Mouse (Mus musculus): ENCODE data around the gene Myog. TPM values are rescaled to one million over a fixed set of nuclear protein-coding genes. Genes with fewer than 3 reads are reported as not detected.

Myog gene
- polyA plus RNA-seq, 1 experiment from 2014 or later: not detected

- 81% methylated on average over 7 of the region's 7 CpGs for WGBS
- DNase-seq: no peak
Measured at GRCm38 (mm10) chr1:134276823-134277222, 13.0 kb upstream of the Myog start.

GRCm38 (mm10) chr1:134280174-134280573 is 9.6 kb upstream of the Myog start:
- no peak for ATAC-seq (ENCODE audit: low FRiP score, low TSS enrichment)
- H3K9ac ChIP-seq (replicated peaks; ENCODE audit: low read length): no peak overlapping the region
- no peaks in the 10 kb centered on the region for H3K4me1 ChIP-seq (ENCODE audit: control insufficient read depth, insufficient read depth, low read length)
- H3K4me3 ChIP-seq (replicated peaks; ENCODE audit: low read depth, low read length): no peak overlapping the region
- no peaks in the 10 kb centered on the region for H3K9me3 ChIP-seq (ENCODE audit: control insufficient read depth, low read length)
- 86% methylated on average over 5 of the region's 5 CpGs for WGBS
- no peak for DNase-seq
- no peak overlapping the region for H3K4me2 ChIP-seq (ENCODE audit: low read length)
- H3K27ac ChIP-seq (replicated peaks; ENCODE audit: low read depth, low read length): no peak overlapping the region
- H3K27me3 ChIP-seq (ENCODE audit: control insufficient read depth, insufficient read depth, low read length): no peaks in the 10 kb centered on the region
- H3K36me3 ChIP-seq (ENCODE audit: control insufficient read depth, insufficient read depth, low read length): no peaks in the 10 kb centered on the region

More at GRCm38 (mm10) chr1:134276823-134277222, 13.0 kb upstream of the Myog start:
- Histone ChIP-seq H3K27ac (replicated peaks; ENCODE audit: low read depth, low read length) (no peak overlapping the region), H3K4me3 (replicated peaks; ENCODE audit: low read depth, low read length) (no peak overlapping the region), H3K27me3 (ENCODE audit: control insufficient read depth, insufficient read depth, low read length) (no peaks in the 10 kb centered on the region), H3K9ac (replicated peaks; ENCODE audit: low read length) (no peak overlapping the region), H3K9me3 (ENCODE audit: control insufficient read depth, low read length) (no peaks in the 10 kb centered on the region), H3K4me2 (ENCODE audit: low read length) (no peak overlapping the region), H3K36me3 (ENCODE audit: control insufficient read depth, insufficient read depth, low read length) (no peaks in the 10 kb centered on the region), H3K4me1 (ENCODE audit: control insufficient read depth, insufficient read depth, low read length) (no peaks in the 10 kb centered on the region)
- ATAC-seq (ENCODE audit: low FRiP score, low TSS enrichment): no peak

- 69% methylated on average over 4 of the region's 4 CpGs for WGBS
- no peak overlapping the region for H3K9ac ChIP-seq (replicated peaks; ENCODE audit: low read length)
Measured at GRCm38 (mm10) chr1:134281563-134281962, 8.2 kb upstream of the Myog start.

GRCm38 (mm10) chr1:134282342-134282741 is 7.4 kb upstream of the Myog start:
- DNase-seq (no peak), ATAC-seq (ENCODE audit: low FRiP score, low TSS enrichment) (no peak)
- WGBS: 88% methylated on average over 3 of the region's 3 CpGs
- Histone ChIP-seq H3K4me3 (replicated peaks; ENCODE audit: low read depth, low read length) (no peak overlapping the region), H3K9ac (replicated peaks; ENCODE audit: low read length) (no peak overlapping the region), H3K27me3 (ENCODE audit: control insufficient read depth, insufficient read depth, low read length) (no peaks in the 10 kb centered on the region), H3K4me2 (ENCODE audit: low read length) (no peak overlapping the region), H3K4me1 (ENCODE audit: control insufficient read depth, insufficient read depth, low read length) (no peaks in the 10 kb centered on the region), H3K36me3 (ENCODE audit: control insufficient read depth, insufficient read depth, low read length) (no peaks in the 10 kb centered on the region), H3K27ac (replicated peaks; ENCODE audit: low read depth, low read length) (no peak overlapping the region), H3K9me3 (ENCODE audit: control insufficient read depth, low read length) (no peaks in the 10 kb centered on the region)

More at GRCm38 (mm10) chr1:134281563-134281962, 8.2 kb upstream of the Myog start:
- H3K4me3 ChIP-seq (replicated peaks; ENCODE audit: low read depth, low read length): no peak overlapping the region
- H3K27ac ChIP-seq (replicated peaks; ENCODE audit: low read depth, low read length): no peak overlapping the region
- ATAC-seq (ENCODE audit: low FRiP score, low TSS enrichment): no peak
- no peaks in the 10 kb centered on the region for H3K9me3 ChIP-seq (ENCODE audit: control insufficient read depth, low read length)
- no peaks in the 10 kb centered on the region for H3K27me3 ChIP-seq (ENCODE audit: control insufficient read depth, insufficient read depth, low read length)
- DNase-seq: no peak
- H3K36me3 ChIP-seq (ENCODE audit: control insufficient read depth, insufficient read depth, low read length): no peaks in the 10 kb centered on the region
- H3K4me2 ChIP-seq (ENCODE audit: low read length): no peak overlapping the region
- H3K4me1 ChIP-seq (ENCODE audit: control insufficient read depth, insufficient read depth, low read length): no peaks in the 10 kb centered on the region

GRCm38 (mm10) chr1:134283108-134283507 is 6.7 kb upstream of the Myog start:
- no peak for ATAC-seq (ENCODE audit: low FRiP score, low TSS enrichment)

GRCm38 (mm10) chr1:134285458-134286120 is 4.2 kb upstream of the Myog start:
- DNase-seq (no peak), ATAC-seq (ENCODE audit: low FRiP score, low TSS enrichment) (no peak)
- no peaks in the 10 kb centered on the region for H3K27me3 ChIP-seq (ENCODE audit: control insufficient read depth, insufficient read depth, low read length)
- H3K4me3 ChIP-seq (replicated peaks; ENCODE audit: low read depth, low read length): no peak overlapping the region
- H3K27ac ChIP-seq (replicated peaks; ENCODE audit: low read depth, low read length): no peak overlapping the region
- WGBS: 46% methylated on average over 10 of the region's 10 CpGs
- H3K4me1 ChIP-seq (ENCODE audit: control insufficient read depth, insufficient read depth, low read length): 0 out of 2 replicates have a peak, but pooled peaks cover 5% of the 10 kb centered on the region
- no peak overlapping the region for H3K9ac ChIP-seq (replicated peaks; ENCODE audit: low read length)
- H3K9me3 ChIP-seq (ENCODE audit: control insufficient read depth, low read length): no peaks in the 10 kb centered on the region
- H3K36me3 ChIP-seq (ENCODE audit: control insufficient read depth, insufficient read depth, low read length): no peaks in the 10 kb centered on the region
- H3K4me2 ChIP-seq (ENCODE audit: low read length): no peak overlapping the region

More at GRCm38 (mm10) chr1:134283108-134283507, 6.7 kb upstream of the Myog start:
- Histone ChIP-seq H3K36me3 (ENCODE audit: control insufficient read depth, insufficient read depth, low read length) (no peaks in the 10 kb centered on the region), H3K4me3 (replicated peaks; ENCODE audit: low read depth, low read length) (no peak overlapping the region), H3K27ac (replicated peaks; ENCODE audit: low read depth, low read length) (no peak overlapping the region), H3K27me3 (ENCODE audit: control insufficient read depth, insufficient read depth, low read length) (no peaks in the 10 kb centered on the region), H3K4me1 (ENCODE audit: control insufficient read depth, insufficient read depth, low read length) (no peaks in the 10 kb centered on the region), H3K4me2 (ENCODE audit: low read length) (no peak overlapping the region), H3K9ac (replicated peaks; ENCODE audit: low read length) (no peak overlapping the region), H3K9me3 (ENCODE audit: control insufficient read depth, low read length) (no peaks in the 10 kb centered on the region)
- WGBS: 31% methylated on average over 1 of the region's 1 CpGs
- no peak for DNase-seq

- Histone ChIP-seq H3K27ac (replicated peaks; ENCODE audit: low read depth, low read length) (no peak overlapping the region), H3K4me3 (replicated peaks; ENCODE audit: low read depth, low read length) (no peak overlapping the region), H3K27me3 (ENCODE audit: control insufficient read depth, insufficient read depth, low read length) (no peaks in the 10 kb centered on the region), H3K4me1 (ENCODE audit: control insufficient read depth, insufficient read depth, low read length) (0 out of 2 replicates have a peak, but pooled peaks cover 8% of the 10 kb centered on the region), H3K9ac (replicated peaks; ENCODE audit: low read length) (no peak overlapping the region), H3K9me3 (ENCODE audit: control insufficient read depth, low read length) (no peaks in the 10 kb centered on the region), H3K36me3 (ENCODE audit: control insufficient read depth, insufficient read depth, low read length) (no peaks in the 10 kb centered on the region), H3K4me2 (ENCODE audit: low read length) (no peak overlapping the region)
- DNase-seq (no peak), ATAC-seq (ENCODE audit: low FRiP score, low TSS enrichment) (no peak)
- WGBS: 79% methylated on average over 3 of the region's 3 CpGs
Measured at GRCm38 (mm10) chr1:134288239-134288638, 1.6 kb upstream of the Myog start.

- H3K4me1 ChIP-seq (ENCODE audit: control insufficient read depth, insufficient read depth, low read length): 0 out of 2 replicates have a peak, but pooled peaks cover 8% of the 10 kb centered on the region
- H3K9me3 ChIP-seq (ENCODE audit: control insufficient read depth, low read length): no peaks in the 10 kb centered on the region
- H3K27me3 ChIP-seq (ENCODE audit: control insufficient read depth, insufficient read depth, low read length): no peaks in the 10 kb centered on the region
- ATAC-seq (ENCODE audit: low FRiP score, low TSS enrichment) (no peak), DNase-seq (no peak)
- H3K27ac ChIP-seq (replicated peaks; ENCODE audit: low read depth, low read length): no peak overlapping the region
- H3K36me3 ChIP-seq (ENCODE audit: control insufficient read depth, insufficient read depth, low read length): no peaks in the 10 kb centered on the region
- 92% methylated on average over 13 of the region's 13 CpGs for WGBS
- H3K4me3 ChIP-seq (replicated peaks; ENCODE audit: low read depth, low read length): no peak overlapping the region
- no peak overlapping the region for H3K4me2 ChIP-seq (ENCODE audit: low read length)
- H3K9ac ChIP-seq (replicated peaks; ENCODE audit: low read length): no peak overlapping the region
Measured at GRCm38 (mm10) chr1:134290300-134290699, 511 bp downstream of the Myog start.

GRCm38 (mm10) chr1:134290909-134291308 is 1.1 kb downstream of the Myog start:
- 0 out of 2 replicates have a peak, but pooled peaks cover 8% of the 10 kb centered on the region for H3K4me1 ChIP-seq (ENCODE audit: control insufficient read depth, insufficient read depth, low read length)
- H3K27ac ChIP-seq (replicated peaks; ENCODE audit: low read depth, low read length): no peak overlapping the region
- H3K4me2 ChIP-seq (ENCODE audit: low read length): no peak overlapping the region
- no peaks in the 10 kb centered on the region for H3K36me3 ChIP-seq (ENCODE audit: control insufficient read depth, insufficient read depth, low read length)
- H3K9ac ChIP-seq (replicated peaks; ENCODE audit: low read length): no peak overlapping the region
- no peaks in the 10 kb centered on the region for H3K27me3 ChIP-seq (ENCODE audit: control insufficient read depth, insufficient read depth, low read length)
- no peaks in the 10 kb centered on the region for H3K9me3 ChIP-seq (ENCODE audit: control insufficient read depth, low read length)
- ATAC-seq (ENCODE audit: low FRiP score, low TSS enrichment): no peak
- WGBS: 69% methylated on average over 5 of the region's 5 CpGs
- DNase-seq: no peak
- H3K4me3 ChIP-seq (replicated peaks; ENCODE audit: low read depth, low read length): no peak overlapping the region
